Mouse (Mus musculus): ENCODE results near the gene Zfp759. TPM values are rescaled to one million over a fixed set of nuclear protein-coding genes. Genes with fewer than 3 reads are reported as not detected.
"Not testable (repeated sequence)": the region's sequence is repeated elsewhere in the genome, so short reads cannot be mapped to it uniquely, and the experiment has no call there.

Gene Zfp759
- polyA plus RNA-seq, 1 experiment = not detected

DNA sequence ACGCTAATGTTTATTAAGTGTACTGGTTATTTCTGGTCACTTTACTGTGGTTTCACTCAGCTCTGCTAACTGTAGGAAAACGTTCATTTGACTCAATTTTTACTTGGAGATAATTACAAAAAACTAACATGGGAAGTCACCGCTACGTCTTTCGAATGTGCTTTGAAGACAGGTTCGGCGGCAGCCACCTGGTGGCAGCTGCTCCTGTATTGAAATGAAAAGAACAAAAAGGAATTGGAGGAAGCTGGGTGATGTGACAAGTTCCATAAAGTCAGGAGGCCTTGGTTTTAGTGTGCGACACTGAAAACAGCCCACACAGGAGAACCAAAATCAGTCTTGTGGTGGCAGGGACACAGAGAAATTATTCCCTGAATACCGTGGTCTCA, 12.6 kb upstream of the Zfp759 start:
- Histone ChIP-seq H3K4me1 (ENCODE audit: control insufficient read depth) (peaks cover 24% of the 10 kb centered on the region), H3K27me3 (ENCODE audit: control insufficient read depth) (peaks cover 3% of the 10 kb centered on the region; the same call in 1 of the 2 replicates), H3K9me3 (ENCODE audit: control insufficient read depth, low read length) (peaks cover 8% of the 10 kb centered on the region), H3K4me3 (replicated peaks) (peak overlapping the region; percentile 83), H3K36me3 (ENCODE audit: control insufficient read depth) (peaks cover 10% of the 10 kb centered on the region)
- TF ChIP-seq TAL1 (IDR thresholded peaks at IDR 0.05; ENCODE audit: low read length) = no peak
- TF ChIP-seq GATA1 (IDR thresholded peaks at IDR 0.05; ENCODE audit: low read length) = no peak

DNA sequence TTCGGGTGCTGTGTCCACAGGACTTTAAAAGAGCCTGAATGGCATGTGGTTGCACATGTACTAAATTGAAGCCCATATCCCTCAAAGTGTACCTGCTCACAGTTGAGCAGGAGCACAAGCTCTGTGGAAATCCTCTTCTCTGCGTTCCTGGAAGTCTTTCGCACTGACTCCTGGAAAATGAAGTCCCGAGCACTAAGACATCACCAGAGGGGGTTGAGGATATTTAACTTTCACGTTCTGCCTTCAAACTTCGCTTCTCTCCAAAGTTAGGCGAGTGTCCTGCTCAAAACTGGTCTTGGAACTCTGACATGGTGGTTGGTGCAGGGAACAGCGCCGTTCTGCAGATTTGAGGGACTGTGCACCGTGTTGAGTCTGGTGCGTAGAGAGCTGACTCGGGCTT, 9.4 kb upstream of the Zfp759 start:
- Histone ChIP-seq H3K27me3 (ENCODE audit: control insufficient read depth) (peaks cover 3% of the 10 kb centered on the region; the same call in 1 of the 2 replicates), H3K4me3 (replicated peaks) (no peak overlapping the region), H3K4me1 (ENCODE audit: control insufficient read depth) (peaks cover 16% of the 10 kb centered on the region), H3K9me3 (ENCODE audit: control insufficient read depth, low read length) (peaks cover 7% of the 10 kb centered on the region), H3K36me3 (ENCODE audit: control insufficient read depth) (no peaks in the 10 kb centered on the region)
- TF ChIP-seq GATA1 (IDR thresholded peaks at IDR 0.05; ENCODE audit: low read length) (no peak), TAL1 (IDR thresholded peaks at IDR 0.05; ENCODE audit: low read length) (no peak)

DNA sequence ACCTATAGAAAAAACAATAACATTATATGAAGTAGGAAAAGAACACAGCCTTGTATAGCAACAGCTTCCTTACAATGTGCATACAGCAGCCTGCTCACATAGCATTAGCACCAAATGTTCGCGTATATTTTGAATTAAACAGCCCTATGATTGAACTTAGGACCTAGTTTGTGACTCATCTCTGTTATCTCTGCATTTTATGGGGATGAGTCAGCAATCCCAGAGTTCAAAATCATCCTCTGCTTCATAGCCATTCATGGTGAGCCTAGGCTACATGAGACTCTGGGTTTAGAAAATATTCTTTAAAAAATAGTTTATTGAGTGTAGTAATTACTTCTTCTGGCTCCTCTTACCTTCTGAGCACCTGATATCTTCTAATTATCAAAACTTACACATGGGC, 8.2 kb upstream of the Zfp759 start:
- no peak for TF ChIP-seq GATA1 (IDR thresholded peaks at IDR 0.05; ENCODE audit: low read length)
- TF ChIP-seq TAL1 (IDR thresholded peaks at IDR 0.05; ENCODE audit: low read length) = no peak
- H3K27me3 ChIP-seq (ENCODE audit: control insufficient read depth) = peaks cover 3% of the 10 kb centered on the region; the same call in 1 of the 2 replicates

DNA sequence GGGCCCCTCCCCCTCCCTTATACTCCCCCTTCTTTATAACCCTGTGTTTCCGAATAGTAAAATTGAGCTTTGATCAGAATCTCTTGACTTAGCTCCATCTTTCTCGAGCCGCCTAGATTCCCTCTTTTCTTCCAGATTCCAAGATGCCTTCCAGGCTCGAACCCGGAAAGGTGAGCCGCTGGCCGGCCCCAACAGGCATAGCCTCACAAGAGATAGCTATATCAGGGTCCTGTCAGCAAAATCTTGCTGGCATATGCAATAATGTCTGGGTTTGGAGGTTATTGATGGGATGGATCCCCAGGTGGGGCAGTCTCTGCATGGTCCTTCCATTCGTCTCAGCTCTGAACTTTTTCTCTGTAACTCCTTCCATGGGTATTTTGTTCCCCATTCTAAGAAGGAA, 5.3 kb upstream of the Zfp759 start, which contains the start of gene Rslcan18:
Rslcan18 (minus strand) TSS at position 101 of the 400 bp plus-strand sequence.
- H3K4me3 ChIP-seq (replicated peaks); H3K4me1 ChIP-seq (ENCODE audit: control insufficient read depth); H3K27me3 ChIP-seq (ENCODE audit: control insufficient read depth); H3K9me3 ChIP-seq (ENCODE audit: control insufficient read depth, low read length); H3K36me3 ChIP-seq (ENCODE audit: control insufficient read depth): not testable (repeated sequence)

More for the DNA sequence above, 8.2 kb upstream of the Zfp759 start:
- peaks cover 7% of the 10 kb centered on the region for H3K9me3 ChIP-seq (ENCODE audit: control insufficient read depth, low read length)
- H3K4me3 ChIP-seq (replicated peaks) = no peak overlapping the region
- H3K4me1 ChIP-seq (ENCODE audit: control insufficient read depth) = peaks cover 7% of the 10 kb centered on the region
- no peaks in the 10 kb centered on the region for H3K36me3 ChIP-seq (ENCODE audit: control insufficient read depth)

DNA sequence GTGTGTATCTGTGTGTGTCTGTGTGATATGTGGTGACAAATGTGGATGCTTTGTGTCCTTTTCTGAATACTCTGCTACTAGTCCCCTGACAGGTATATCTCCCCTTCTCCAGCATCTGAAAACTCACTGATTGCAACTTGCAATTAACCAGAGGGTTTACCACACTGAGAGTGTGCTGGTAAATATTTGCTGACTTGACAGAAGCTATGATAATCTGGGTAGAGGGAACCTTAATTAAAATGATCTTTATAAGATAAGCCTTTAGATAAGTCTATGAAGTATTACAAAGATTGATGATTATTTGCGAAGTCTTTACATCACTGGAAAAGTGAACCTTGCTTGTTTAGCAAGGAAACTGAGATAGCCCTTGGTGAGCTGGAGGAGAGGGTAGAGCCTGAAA, 3.0 kb downstream of the Zfp759 start:
- Histone ChIP-seq H3K9me3 (ENCODE audit: control insufficient read depth, low read length) (no peaks in the 10 kb centered on the region), H3K27me3 (ENCODE audit: control insufficient read depth) (no peaks in the 10 kb centered on the region), H3K4me1 (ENCODE audit: control insufficient read depth) (peaks cover 6% of the 10 kb centered on the region), H3K4me3 (replicated peaks) (no peak overlapping the region), H3K36me3 (ENCODE audit: control insufficient read depth) (no peaks in the 10 kb centered on the region)
- no peak for TF ChIP-seq TAL1 (IDR thresholded peaks at IDR 0.05; ENCODE audit: low read length)
- no peak for TF ChIP-seq GATA1 (IDR thresholded peaks at IDR 0.05; ENCODE audit: low read length)

DNA sequence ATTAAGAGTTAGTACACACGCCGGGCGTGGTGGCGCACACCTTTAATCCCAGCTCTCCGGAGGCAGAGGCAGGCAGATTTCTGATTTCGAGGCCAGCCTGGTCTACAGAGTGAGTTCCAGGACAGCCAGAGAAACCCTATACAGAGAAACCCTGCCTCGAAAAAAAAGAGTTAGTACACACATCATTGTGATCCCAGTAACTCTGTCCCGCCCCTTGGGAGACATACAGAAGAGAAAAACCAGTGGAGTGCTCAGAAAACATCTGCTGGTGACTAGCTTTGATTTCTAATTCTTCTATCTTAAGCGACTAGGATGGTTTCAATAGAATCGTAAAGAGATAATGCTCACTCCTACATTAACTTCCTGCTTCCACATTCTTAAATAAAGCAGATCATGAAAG, 6.0 kb downstream of the Zfp759 start:
- not testable (repeated sequence) for H3K4me3 ChIP-seq (replicated peaks); H3K27me3 ChIP-seq (ENCODE audit: control insufficient read depth); H3K4me1 ChIP-seq (ENCODE audit: control insufficient read depth); H3K36me3 ChIP-seq (ENCODE audit: control insufficient read depth); H3K9me3 ChIP-seq (ENCODE audit: control insufficient read depth, low read length)

DNA sequence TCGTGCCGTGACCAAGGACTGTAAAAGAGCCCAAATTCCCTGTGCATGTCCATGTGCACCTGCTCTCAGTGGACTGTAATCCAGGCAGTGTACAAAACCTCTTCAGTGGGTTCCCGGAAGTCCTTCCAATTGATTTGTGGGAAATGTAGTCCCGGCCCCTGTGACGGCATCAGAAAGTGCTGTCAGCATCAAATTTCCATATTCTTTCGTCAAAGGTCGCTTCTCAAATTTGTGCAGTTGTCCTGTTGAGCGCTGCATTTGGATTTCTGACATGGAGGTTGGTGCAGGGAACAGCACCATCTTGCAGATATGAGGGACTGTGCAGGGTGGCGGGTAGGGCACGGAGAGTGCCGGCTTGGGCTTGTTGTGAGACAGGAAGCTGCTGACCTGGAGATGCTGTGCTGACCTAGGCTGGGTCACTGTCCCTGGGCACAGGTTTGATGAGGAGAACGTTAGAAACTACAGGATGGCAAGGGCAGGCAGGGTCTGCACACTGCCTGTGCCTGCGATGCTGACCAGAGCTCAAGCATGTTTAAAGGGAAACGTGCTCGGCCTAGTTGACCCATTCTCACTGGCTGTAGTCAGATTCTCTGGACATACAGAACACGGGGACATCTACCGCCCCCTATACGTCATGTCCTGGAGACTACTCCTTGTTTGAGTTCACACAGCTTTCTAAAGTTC, 6.7 kb downstream of the Zfp759 start:
- Histone ChIP-seq H3K4me3 (replicated peaks) (peak overlapping the region; percentile 70), H3K9me3 (ENCODE audit: control insufficient read depth, low read length) (no peaks in the 10 kb centered on the region), H3K36me3 (ENCODE audit: control insufficient read depth) (no peaks in the 10 kb centered on the region), H3K27me3 (ENCODE audit: control insufficient read depth) (no peaks in the 10 kb centered on the region), H3K4me1 (ENCODE audit: control insufficient read depth) (peaks cover 6% of the 10 kb centered on the region)
- TF ChIP-seq TAL1 (IDR thresholded peaks at IDR 0.05; ENCODE audit: low read length) (no peak), GATA1 (IDR thresholded peaks at IDR 0.05; ENCODE audit: low read length) (no peak)

DNA sequence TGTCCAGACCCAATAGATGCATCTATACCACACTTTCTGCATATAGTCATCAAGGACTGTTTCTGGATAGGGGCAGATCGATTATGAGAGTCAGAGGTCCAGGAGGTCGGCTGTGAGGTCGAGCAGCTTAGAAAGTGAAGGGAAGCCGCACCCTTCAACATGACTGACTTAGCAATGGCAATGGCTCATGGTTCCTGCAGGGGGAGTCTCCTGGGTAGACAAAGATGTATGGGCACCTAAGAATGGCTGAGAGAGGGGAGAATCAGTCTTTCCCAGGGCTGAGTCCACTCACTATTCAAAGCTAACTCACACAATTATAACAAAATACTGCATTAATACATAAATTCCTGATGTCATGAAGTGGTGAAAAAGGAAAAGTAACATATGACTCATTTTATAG, 44.7 kb downstream of the Zfp759 start:
- not testable (repeated sequence) for H3K27me3 ChIP-seq (ENCODE audit: control insufficient read depth); H3K36me3 ChIP-seq (ENCODE audit: control insufficient read depth); H3K4me3 ChIP-seq (replicated peaks); H3K4me1 ChIP-seq (ENCODE audit: control insufficient read depth); H3K9me3 ChIP-seq (ENCODE audit: control insufficient read depth, low read length)

DNA sequence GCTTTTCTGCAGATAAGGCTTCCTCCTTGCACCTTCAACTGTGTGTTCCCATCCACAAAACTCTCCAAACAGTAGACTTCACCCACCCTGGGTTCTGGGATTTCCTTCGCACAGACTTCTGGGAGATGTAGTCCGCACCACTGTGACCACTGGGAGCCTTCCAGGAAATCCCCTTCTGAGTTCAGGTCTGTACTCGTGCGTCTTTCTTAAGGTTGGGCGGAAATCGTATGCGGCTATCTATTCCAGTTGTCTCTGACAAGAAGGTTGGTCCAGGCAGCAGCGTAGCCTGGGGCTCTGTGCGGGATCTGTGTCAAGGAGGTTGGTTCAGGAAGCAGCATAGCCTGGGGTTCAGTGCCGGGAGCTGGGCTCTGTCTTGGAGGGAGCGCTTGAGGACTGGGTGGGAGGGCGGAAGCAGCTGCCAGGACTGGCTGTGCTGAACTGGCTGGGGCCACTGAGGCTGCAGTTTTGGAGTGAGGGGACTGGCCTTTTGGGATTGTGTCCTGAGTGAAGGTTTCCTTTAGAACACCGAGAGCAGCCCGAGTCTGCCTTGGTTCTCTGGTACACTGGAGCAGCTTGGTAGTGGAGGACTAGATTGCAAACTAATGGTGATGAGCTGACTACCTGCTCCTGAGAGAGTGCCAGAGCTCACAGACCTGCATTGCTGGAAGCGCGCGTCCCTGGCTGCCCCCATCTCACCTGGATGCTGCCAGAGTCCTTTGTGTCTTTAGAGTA, 51.7 kb downstream of the Zfp759 start, which contains the start of gene Rsl1:
Rsl1 (plus strand) TSS at position 192 of the 732 bp plus-strand sequence.
- not testable (repeated sequence) for H3K9me3 ChIP-seq (ENCODE audit: control insufficient read depth, low read length); H3K4me1 ChIP-seq (ENCODE audit: control insufficient read depth)
- H3K4me3 ChIP-seq (replicated peaks) = peak within 1 kb of the TSS; percentile 46

DNA sequence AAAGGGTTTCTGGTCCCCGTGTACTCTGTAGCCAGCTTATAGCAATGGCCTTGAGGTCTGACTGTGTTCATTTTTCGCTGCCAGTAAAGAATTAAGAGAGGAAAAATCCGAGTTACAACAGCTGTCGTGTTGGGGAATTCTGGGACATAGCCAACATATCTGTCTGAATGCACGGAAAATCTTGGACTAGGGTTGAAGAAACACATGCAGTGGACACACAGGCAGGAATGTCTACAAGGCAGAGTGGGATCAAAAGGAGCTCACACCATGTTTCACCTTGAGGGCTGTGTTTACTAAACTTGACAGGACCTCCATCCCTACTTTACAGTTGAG, 52.2 kb downstream of the Zfp759 start:
- Histone ChIP-seq H3K4me3 (replicated peaks) (no peak overlapping the region), H3K9me3 (ENCODE audit: control insufficient read depth, low read length) (no peaks in the 10 kb centered on the region), H3K4me1 (ENCODE audit: control insufficient read depth) (no peaks in the 10 kb centered on the region), H3K36me3 (ENCODE audit: control insufficient read depth) (no peaks in the 10 kb centered on the region), H3K27me3 (ENCODE audit: control insufficient read depth) (no peaks in the 10 kb centered on the region)
- TF ChIP-seq TAL1 (IDR thresholded peaks at IDR 0.05; ENCODE audit: low read length) (no peak), GATA1 (IDR thresholded peaks at IDR 0.05; ENCODE audit: low read length) (no peak)

More for the DNA sequence above, 51.7 kb downstream of the Zfp759 start, which contains the start of gene Rsl1:
- H3K27me3 ChIP-seq (ENCODE audit: control insufficient read depth); H3K36me3 ChIP-seq (ENCODE audit: control insufficient read depth): not testable (repeated sequence)

Other genes with a start within 250 kb of the Zfp759 start
- not detected in 2 replicates for gene Gm10767, start 216.7 kb upstream of the Zfp759 start, polyA plus RNA-seq (2012)
- gene Zfp712, start 60.5 kb upstream of the Zfp759 start, polyA plus RNA-seq (2012) = 0.01 TPM in 1 of 2 replicates, not detected in the other
- gene Zfp708, start 23.7 kb upstream of the Zfp759 start, polyA plus RNA-seq (2012) = not detected in 2 replicates
- 0.04 TPM in 1 of 2 replicates, not detected in the other for gene Gm28557, start 13.1 kb upstream of the Zfp759 start, polyA plus RNA-seq (2012)
- not detected in 2 replicates for gene Rslcan18, start 5.4 kb upstream of the Zfp759 start, polyA plus RNA-seq (2012)
- gene Rsl1, start 51.5 kb downstream of the Zfp759 start, polyA plus RNA-seq (2012) = not detected in 2 replicates
- gene Zfp455, start 72.8 kb downstream of the Zfp759 start, polyA plus RNA-seq (2012) = 0.02 TPM in 1 of 2 replicates, not detected in the other
- gene Zfp458, start 156.8 kb downstream of the Zfp759 start, polyA plus RNA-seq (2012) = not detected in 2 replicates
- gene Zfp457, start 184.8 kb downstream of the Zfp759 start, polyA plus RNA-seq (2012) = not detected in 2 replicates
- gene Zfp595, start 210.9 kb downstream of the Zfp759 start, polyA plus RNA-seq (2012) = 0.02 TPM in 1 of 2 replicates, not detected in the other
- not detected in 2 replicates for gene Gm28044, start 238.9 kb downstream of the Zfp759 start, polyA plus RNA-seq (2012)
- 0.01 TPM in 1 of 2 replicates, not detected in the other for gene Zfp953, start 238.9 kb downstream of the Zfp759 start, polyA plus RNA-seq (2012)

Data from erythroblast, embryonic 14.5 days (primary cell).